Mouse (Mus musculus): ENCODE measurements around the gene Tgfbrap1. TPM values are rescaled to one million over a fixed set of nuclear protein-coding genes. Genes with fewer than 3 reads are reported as not detected.
"Not testable (repeated sequence)": the region's sequence is repeated elsewhere in the genome, so short reads cannot be mapped to it uniquely, and the experiment has no call there.

The Tgfbrap1 gene
- total and polyA plus RNA-seq, 2 experiments from 2014 or later = 4.5 to 8.7 TPM

DNA sequence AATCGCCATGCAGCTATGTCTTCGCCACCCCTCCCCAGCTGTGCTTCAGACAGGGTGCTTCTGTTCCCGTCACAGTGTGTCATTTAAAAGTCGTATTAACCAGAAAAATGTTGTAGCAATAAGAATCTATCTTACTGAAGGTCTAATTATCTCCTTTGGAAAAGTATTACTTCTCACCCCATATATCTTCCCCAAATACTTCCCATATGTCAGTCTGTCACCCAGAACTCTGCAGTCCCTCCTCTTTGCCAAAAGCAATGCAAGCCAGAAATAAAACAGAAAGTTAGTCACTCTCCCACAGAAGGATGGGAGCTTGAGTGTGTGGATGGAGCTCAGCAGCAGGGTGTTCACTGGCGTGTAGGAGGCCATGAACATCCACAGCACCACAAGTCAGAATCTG, 38.9 kb upstream of the Tgfbrap1 start:
- Histone ChIP-seq H3K9me3 (replicated peaks; ENCODE audit: control insufficient read depth, low read length) (no peaks in the 10 kb centered on the region), H3K27me3 (ENCODE audit: control insufficient read depth, insufficient read depth, low read length) (no peaks in the 10 kb centered on the region), H3K4me3 (ENCODE audit: low read depth, low read length) (no peak overlapping the region), H3K9ac (replicated peaks; ENCODE audit: low read depth, low read length) (no peak overlapping the region), H3K36me3 (replicated peaks; ENCODE audit: control insufficient read depth, insufficient read depth, low read length) (peaks cover 86% of the 10 kb centered on the region), H3K27ac (ENCODE audit: low read depth) (no peak overlapping the region), H3K4me2 (ENCODE audit: low read depth, low read length) (no peak overlapping the region), H3K4me1 (ENCODE audit: control insufficient read depth, insufficient read depth) (peaks cover 8% of the 10 kb centered on the region; the same call in 1 of the 2 replicates)
- 77% methylated on average over 5 of the region's 5 CpGs for WGBS
- ATAC-seq (ENCODE audit: insufficient read depth, low read depth) (no peak), DNase-seq (ENCODE audit: low spot score) (no peak)
- TF ChIP-seq EP300 (IDR thresholded peaks at IDR 0.05; ENCODE audit: low read depth) (no peak), CTCF (IDR thresholded peaks at IDR 0.05; ENCODE audit: low read depth) (no peak)

- not testable (repeated sequence) for H3K4me1 ChIP-seq (ENCODE audit: control insufficient read depth, insufficient read depth); H3K4me2 ChIP-seq (ENCODE audit: low read depth, low read length); H3K4me3 ChIP-seq (ENCODE audit: low read depth, low read length); DNase-seq (ENCODE audit: low spot score); H3K9me3 ChIP-seq (replicated peaks; ENCODE audit: control insufficient read depth, low read length); H3K27me3 ChIP-seq (ENCODE audit: control insufficient read depth, insufficient read depth, low read length); ATAC-seq (ENCODE audit: insufficient read depth, low read depth); H3K9ac ChIP-seq (replicated peaks; ENCODE audit: low read depth, low read length)
- H3K36me3 ChIP-seq (replicated peaks; ENCODE audit: control insufficient read depth, insufficient read depth, low read length) = peaks cover 82% of the 10 kb centered on the region
- H3K27ac ChIP-seq (ENCODE audit: low read depth) = 0 out of 2 replicates have a peak overlapping the region, but pooled peaks have one; percentile 21
- 84% methylated on average over 2 of the region's 2 CpGs for WGBS
Measured at GRCm38 (mm10) chr1:43136488-43137029, 38.1 kb upstream of the Tgfbrap1 start.

DNA sequence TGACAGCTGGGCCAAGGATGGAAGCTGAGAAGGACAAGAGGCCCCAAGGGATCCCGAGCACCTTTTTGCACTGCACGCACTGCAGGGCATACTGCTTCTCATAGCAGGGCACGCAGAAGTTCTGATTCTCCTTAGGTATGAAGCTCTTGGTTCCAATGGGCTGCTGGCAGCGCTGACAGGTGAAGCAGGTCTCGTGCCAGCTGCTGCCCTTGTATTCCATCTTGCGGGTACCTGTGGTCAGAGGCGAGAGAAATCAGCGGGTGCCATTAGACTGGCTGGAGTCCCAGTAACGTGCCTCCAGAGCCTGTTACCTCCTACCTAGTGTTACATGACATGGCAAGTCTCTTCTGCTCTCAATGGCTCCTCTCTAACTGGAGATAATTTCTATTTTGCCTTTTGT, 33.2 kb upstream of the Tgfbrap1 start:
- TF ChIP-seq CTCF (IDR thresholded peaks at IDR 0.05; ENCODE audit: low read depth) (no peak), EP300 (IDR thresholded peaks at IDR 0.05; ENCODE audit: low read depth) (no peak)
- H3K9ac ChIP-seq (replicated peaks; ENCODE audit: low read depth, low read length) = no peak overlapping the region
- no peak overlapping the region for H3K4me3 ChIP-seq (ENCODE audit: low read depth, low read length)
- H3K4me2 ChIP-seq (ENCODE audit: low read depth, low read length) = no peak overlapping the region
- no peaks in the 10 kb centered on the region for H3K27me3 ChIP-seq (ENCODE audit: control insufficient read depth, insufficient read depth, low read length)
- H3K9me3 ChIP-seq (replicated peaks; ENCODE audit: control insufficient read depth, low read length) = no peaks in the 10 kb centered on the region
- WGBS = 67% methylated on average over 9 of the region's 9 CpGs
- peaks cover 82% of the 10 kb centered on the region for H3K36me3 ChIP-seq (replicated peaks; ENCODE audit: control insufficient read depth, insufficient read depth, low read length)
- peak overlapping the region; percentile 46; the same call in 1 of the 2 replicates for H3K27ac ChIP-seq (ENCODE audit: low read depth)
- 0 out of 2 replicates have a peak, but pooled peaks cover 9% of the 10 kb centered on the region for H3K4me1 ChIP-seq (ENCODE audit: control insufficient read depth, insufficient read depth)
- ATAC-seq (ENCODE audit: insufficient read depth, low read depth) (no peak), DNase-seq (ENCODE audit: low spot score) (no peak)

- peaks cover 77% of the 10 kb centered on the region for H3K36me3 ChIP-seq (replicated peaks; ENCODE audit: control insufficient read depth, insufficient read depth, low read length)
- no peak overlapping the region for H3K9ac ChIP-seq (replicated peaks; ENCODE audit: low read depth, low read length)
- DNase-seq (ENCODE audit: low spot score) (no peak), ATAC-seq (ENCODE audit: insufficient read depth, low read depth) (no peak)
- peaks cover 10% of the 10 kb centered on the region for H3K4me1 ChIP-seq (ENCODE audit: control insufficient read depth, insufficient read depth)
- no peak overlapping the region for H3K4me2 ChIP-seq (ENCODE audit: low read depth, low read length)
- no peak for TF ChIP-seq EP300 (IDR thresholded peaks at IDR 0.05; ENCODE audit: low read depth)
- no peak for TF ChIP-seq CTCF (IDR thresholded peaks at IDR 0.05; ENCODE audit: low read depth)
- H3K9me3 ChIP-seq (replicated peaks; ENCODE audit: control insufficient read depth, low read length) = no peaks in the 10 kb centered on the region
- H3K27me3 ChIP-seq (ENCODE audit: control insufficient read depth, insufficient read depth, low read length) = no peaks in the 10 kb centered on the region
- 64% methylated on average over 5 of the region's 5 CpGs for WGBS
- no peak overlapping the region for H3K4me3 ChIP-seq (ENCODE audit: low read depth, low read length)
- H3K27ac ChIP-seq (ENCODE audit: low read depth) = peak overlapping the region; percentile 40; the same call in 1 of the 2 replicates
Measured at GRCm38 (mm10) chr1:43130219-43130981, 32.0 kb upstream of the Tgfbrap1 start.

DNA sequence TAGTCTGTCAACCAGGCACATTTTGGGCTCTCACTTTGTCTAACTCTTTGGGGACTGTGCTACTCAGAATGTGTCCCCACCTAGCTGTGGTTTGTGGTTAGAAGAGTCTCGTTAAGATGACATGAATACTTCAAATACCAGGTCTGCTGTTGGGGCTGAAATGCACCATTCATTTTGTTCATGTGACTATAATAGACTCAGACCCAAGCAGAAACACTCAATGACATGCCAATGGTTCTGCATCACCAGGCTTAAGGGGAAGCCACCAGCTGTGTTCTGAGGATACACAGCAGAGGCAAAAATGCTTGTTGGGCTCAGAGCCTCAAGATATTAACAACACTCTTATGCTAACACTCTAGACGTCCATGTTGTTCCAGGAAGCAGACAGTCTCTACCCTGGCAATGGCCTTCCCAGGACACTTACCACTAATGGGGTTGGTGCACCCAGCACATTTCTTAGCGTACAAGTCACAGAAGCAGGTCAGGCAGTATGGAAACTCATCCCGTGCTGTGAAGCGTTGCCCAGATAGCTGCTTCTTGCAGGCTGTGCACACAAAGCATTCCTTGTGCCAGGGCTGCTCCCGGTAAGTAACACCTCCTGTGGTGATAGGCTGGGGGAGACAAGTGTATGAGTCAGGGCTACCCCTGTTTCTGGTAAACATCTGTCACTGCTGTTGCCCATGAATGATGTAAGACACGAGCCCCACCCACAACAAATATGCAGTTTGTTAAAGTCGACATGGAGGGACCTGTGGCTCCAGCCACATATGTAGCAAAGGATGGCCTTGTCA, 29.6 kb upstream of the Tgfbrap1 start:
- WGBS = 32% methylated on average over 8 of the region's 8 CpGs
- Histone ChIP-seq H3K9ac (replicated peaks; ENCODE audit: low read depth, low read length) (no peak overlapping the region), H3K4me3 (ENCODE audit: low read depth, low read length) (no peak overlapping the region), H3K36me3 (replicated peaks; ENCODE audit: control insufficient read depth, insufficient read depth, low read length) (peaks cover 79% of the 10 kb centered on the region), H3K27ac (ENCODE audit: low read depth) (peak overlapping the region; percentile 56), H3K4me1 (ENCODE audit: control insufficient read depth, insufficient read depth) (peaks cover 15% of the 10 kb centered on the region), H3K27me3 (ENCODE audit: control insufficient read depth, insufficient read depth, low read length) (no peaks in the 10 kb centered on the region), H3K9me3 (replicated peaks; ENCODE audit: control insufficient read depth, low read length) (no peaks in the 10 kb centered on the region), H3K4me2 (ENCODE audit: low read depth, low read length) (no peak overlapping the region)
- no peak for TF ChIP-seq CTCF (IDR thresholded peaks at IDR 0.05; ENCODE audit: low read depth)
- no peak for TF ChIP-seq EP300 (IDR thresholded peaks at IDR 0.05; ENCODE audit: low read depth)
- ATAC-seq (ENCODE audit: insufficient read depth, low read depth) = peak; percentile 22; the same call in 1 of the 2 replicates
- peak; percentile 7 for DNase-seq (ENCODE audit: low spot score)
